Mouse (Mus musculus): ENCODE measurements at regions not wholly inside any gene's neighbourhood (a gene's known extent, or its start where the extent isn't known, plus 50 kb on each side); places are given as distances from the start of the nearest gene placed in this dataset.
"Not testable (repeated sequence)": the region's sequence is repeated elsewhere in the genome, so short reads cannot be mapped to it uniquely, and the experiment has no call there.

GRCm38 (mm10) chr4:66691598-66692220 lies 135.7 kb upstream of the Tlr4 start:
- no peak for DNase-seq (ENCODE audit: low spot score in 2 of 2)

DNA sequence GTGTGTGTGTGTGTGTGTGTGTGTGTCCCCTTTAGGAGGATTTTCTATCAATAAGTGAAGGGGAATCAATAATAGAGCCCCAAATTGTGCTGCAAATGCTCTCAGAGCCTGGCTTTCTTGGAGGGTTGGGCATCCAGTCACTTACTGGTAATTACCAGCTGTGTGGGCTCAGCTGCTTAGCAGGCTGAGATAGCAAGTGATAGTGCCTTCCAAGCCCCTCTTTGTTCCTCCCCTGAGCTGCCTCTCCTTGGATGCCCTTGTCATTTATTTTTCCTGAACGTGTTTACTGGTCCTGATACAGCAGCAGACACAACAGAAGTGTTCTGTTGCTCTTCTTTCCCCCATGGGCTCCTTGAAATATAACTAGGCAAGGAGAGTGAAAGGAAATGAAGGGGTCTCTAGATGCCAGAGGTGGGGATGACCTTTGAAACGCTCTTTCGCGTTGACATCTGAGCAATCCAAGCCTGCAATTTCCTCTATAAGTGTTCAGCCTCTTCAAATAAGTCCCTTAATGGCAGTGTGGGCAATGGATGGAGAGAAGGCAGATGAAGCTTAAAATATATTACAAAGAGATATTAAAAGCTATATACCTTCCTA lies 133.3 kb upstream of the Tlr4 start:
- no peak for DNase-seq (ENCODE audit: low spot score in 2 of 2)

- no peak for DNase-seq (ENCODE audit: low spot score in 2 of 2)
Observed at GRCm38 (mm10) chr4:66715821-66716760, 111.3 kb upstream of the Tlr4 start.

GRCm38 (mm10) chr4:66737407-66737806 lies 90.0 kb upstream of the Tlr4 start:
- DNase-seq (ENCODE audit: low spot score in 2 of 2) = no peak

GRCm38 (mm10) chr4:66743421-66743820 lies 84.0 kb upstream of the Tlr4 start:
- DNase-seq (ENCODE audit: low spot score in 2 of 2) = not testable (repeated sequence)

- DNase-seq (ENCODE audit: low spot score in 2 of 2) = peak; percentile 60 to 63
Observed at GRCm38 (mm10) chr4:66768762-66769161, 58.6 kb upstream of the Tlr4 start.

Measured in left cerebral cortex, adult 18-20 months (tissue).